Mouse (Mus musculus): Measurements from ENCODE around the gene Stn1.

Stn1 gene

GRCm38 (mm10) chr19:47542441-47542840 is 5.1 kb upstream of the Stn1 start:
- no peak for DNase-seq (ENCODE audit: low spot score)

DNA sequence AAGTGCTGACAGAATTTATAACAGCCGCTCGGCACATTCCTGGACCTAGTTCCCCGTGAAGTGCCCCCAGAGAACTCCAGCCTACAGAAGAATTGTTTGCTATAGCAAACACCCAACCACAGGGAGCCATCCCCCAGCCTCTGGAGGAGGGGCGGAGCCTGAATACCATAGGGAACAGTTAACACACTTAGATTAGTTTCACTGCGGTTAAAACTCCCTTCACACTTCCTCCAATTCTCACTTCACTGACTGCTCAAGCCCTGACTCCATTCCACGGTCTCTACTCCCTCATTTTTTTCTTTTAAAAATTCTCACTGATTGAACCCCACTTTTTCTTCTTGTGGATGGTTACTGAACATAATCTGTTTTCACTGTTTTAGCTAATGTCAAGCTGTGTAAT is 1.5 kb upstream of the Stn1 start:
- DNase-seq (ENCODE audit: low spot score), result no peak

DNA sequence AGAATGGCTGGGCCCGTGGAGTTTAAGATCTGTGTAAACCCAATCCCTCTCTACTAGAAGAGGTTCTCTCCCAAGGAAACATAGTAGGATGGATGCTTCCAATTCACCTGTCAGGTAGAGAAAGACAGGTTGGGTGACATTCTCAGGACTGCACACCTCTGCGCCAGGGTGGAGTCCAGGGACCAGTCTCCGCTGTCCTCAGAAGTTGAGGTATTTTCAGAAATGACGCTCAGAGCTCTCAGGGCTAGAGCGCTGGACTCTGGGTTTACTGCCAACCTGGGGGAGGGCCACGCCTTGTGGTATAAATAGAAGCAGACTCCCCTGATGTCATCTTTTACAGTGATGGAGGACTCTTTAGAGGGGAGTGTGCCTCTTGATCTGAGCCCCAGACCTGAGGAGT is 572 bp upstream of the Stn1 start:
- DNase-seq (ENCODE audit: low spot score), result no peak

DNA sequence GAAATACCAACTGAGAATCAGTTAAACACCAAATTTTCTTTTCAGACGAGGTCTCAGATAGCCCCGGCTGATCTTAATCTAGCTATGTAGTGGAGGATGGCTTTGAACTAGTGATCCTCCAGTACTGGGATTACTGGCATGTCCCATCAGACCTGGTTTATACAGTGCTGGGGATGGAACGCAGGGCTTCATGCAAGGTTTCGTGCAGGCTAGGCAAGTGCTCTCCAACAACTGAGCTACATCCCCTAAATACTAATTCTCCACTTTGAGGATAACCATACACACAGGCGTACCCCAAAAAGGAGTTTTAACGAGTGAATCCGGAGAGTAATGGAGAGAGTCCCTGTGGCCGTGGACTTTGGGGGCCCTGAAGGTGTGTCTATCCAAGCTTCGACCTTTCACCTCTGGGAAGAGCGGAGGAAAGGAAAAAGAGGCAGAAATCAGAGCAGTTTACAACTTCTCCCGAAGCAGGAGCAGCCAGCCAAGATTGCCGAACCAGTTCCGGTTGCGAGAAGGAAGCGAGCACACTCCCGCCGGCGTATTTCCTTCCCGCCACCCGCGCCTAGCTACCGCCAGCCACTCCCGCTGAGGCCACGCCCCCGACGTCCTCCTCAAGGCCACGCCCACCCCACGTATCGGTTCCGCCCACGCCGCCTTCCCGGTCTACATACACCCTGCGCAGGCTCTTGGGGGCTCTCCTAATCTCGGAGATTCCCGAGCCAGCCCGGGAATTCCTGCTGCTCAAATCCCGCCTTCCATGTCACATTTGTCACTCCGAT is 597 bp downstream of the Stn1 start:
- peak; percentile 90 for DNase-seq (ENCODE audit: low spot score)

DNA sequence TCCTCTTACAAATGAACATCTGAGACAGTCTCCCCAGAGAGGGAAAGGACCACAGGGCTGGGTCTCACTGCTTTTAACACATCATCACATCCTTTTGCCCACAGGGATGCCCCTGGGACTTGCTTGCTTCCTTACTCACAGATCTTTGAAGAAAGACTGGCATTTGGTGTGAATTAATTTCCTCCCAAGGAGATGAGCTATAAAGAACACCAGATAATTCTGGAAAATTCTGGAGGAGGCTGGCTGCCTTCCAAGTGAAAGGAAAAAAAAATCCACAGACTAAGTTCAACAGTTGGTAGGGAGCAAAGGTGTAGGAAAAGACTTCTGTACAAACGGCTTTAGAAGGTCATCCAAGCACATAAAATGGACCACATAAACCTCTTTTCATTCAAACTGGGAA is 3.2 kb downstream of the Stn1 start:
- DNase-seq (ENCODE audit: low spot score), result no peak

DNA sequence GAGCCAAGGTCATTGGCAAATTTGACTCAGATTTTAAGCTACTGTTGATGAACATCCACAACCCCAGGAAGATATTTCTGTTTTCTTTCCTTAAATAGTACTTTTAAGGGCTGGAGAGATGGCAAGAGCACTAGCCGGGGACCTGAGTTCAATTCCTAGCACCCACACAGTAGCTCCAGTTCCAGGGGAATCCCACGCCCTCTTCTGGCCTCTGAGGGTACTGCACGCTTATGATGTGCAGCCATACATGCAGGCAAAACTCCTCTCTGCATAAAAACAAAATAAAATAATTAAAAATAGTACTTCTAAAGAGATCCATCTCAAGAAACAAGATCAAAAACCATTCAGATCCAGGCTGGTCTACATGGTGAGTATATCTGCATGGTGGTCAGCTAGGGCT is 4.9 kb downstream of the Stn1 start:
- peak; percentile 42 for DNase-seq (ENCODE audit: low spot score)

- peak; percentile 36 for DNase-seq (ENCODE audit: low spot score)
Observed at GRCm38 (mm10) chr19:47531309-47531708, 6.0 kb downstream of the Stn1 start.

- peak; percentile 20 for DNase-seq (ENCODE audit: low spot score)
Observed at GRCm38 (mm10) chr19:47526239-47526986, 10.9 kb downstream of the Stn1 start.

GRCm38 (mm10) chr19:47524905-47525304 is 12.4 kb downstream of the Stn1 start:
- DNase-seq (ENCODE audit: low spot score), result peak; percentile 57

DNA sequence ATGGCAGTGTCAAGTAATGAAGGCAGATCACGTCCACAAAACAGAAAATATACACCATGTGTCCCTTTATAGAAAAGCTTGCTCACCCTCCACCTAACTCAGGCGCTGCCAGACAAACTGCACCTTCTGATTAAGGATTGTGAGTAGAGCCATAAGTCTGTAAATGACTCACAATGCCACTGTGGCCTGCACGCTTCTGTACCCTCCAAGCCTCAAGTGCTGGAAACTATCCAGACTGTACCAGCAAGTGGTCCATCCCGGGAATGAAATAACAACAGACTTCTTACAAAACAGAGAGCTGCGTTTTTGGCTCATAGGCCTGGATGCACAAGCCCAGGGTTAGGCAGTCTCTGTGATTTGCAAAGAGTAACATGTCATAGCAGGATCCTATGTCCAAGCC is 15.9 kb downstream of the Stn1 start:
- no peak for DNase-seq (ENCODE audit: low spot score)

DNA sequence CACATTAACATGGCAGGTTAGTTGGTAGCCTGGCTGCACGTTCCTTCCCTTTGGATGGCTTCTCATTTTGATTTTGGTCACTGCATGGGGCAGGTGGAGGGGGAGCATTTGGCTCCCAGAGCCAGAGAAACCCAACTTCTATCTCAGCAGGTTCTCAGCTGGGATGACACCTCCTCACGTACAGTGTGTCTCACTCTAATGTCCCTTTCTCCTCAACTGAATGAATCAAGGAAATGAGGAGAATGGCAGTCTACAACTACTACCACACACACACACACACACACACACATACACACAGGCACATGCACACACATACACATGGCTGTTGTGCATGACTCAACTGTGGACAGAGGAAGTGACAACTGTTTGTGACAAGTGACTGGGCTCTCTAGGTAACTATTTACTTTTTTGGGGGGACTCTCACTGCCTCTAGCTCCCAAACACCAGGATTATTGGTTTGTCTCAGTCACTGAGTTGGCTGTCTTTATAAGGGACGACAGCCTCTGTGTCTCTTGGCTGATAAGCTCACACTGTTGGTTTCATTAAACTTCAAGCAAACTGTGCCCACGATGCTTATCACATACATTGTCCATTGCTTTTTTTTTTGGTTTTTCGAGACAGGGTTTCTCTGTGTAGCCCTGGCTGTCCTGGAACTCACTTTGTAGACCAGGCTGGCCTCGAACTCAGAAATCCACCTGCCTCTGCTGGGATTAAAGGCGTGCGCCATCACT is 18.0 kb downstream of the Stn1 start:
- no peak for DNase-seq (ENCODE audit: low spot score)

DNA sequence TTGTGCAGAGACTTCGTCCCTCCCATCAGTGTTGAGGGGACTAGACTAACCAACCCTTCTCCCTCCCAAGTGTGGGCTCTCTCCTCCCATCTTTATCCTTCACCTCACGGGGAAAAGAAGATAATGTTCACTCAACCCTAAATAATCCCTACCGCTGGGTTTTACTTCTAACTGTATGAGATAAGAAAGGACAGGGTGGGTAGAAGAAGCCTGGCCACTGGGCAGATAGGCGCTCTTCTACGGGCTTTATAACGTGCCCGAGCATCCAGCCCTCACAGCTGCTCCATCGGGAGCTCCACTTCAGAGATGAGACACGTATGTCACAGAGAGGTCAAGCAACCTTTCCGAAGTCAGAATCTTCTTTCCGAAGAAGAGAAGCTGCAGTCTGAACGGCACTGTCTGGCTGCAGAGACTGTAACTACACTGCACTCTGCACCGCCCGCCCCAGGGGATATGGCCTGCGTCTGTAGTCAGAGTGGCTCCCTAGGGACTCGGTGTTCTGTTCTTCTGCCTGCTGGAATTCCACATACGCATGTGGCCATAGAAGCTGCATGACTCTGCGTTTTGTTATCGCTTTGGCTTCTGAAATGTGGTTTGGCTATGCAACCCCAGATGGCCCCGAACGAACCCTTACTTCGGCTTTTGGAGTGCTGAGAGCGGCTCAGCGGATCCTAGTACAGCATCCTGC is 18.7 kb downstream of the Stn1 start:
- DNase-seq (ENCODE audit: low spot score), result no peak

DNA sequence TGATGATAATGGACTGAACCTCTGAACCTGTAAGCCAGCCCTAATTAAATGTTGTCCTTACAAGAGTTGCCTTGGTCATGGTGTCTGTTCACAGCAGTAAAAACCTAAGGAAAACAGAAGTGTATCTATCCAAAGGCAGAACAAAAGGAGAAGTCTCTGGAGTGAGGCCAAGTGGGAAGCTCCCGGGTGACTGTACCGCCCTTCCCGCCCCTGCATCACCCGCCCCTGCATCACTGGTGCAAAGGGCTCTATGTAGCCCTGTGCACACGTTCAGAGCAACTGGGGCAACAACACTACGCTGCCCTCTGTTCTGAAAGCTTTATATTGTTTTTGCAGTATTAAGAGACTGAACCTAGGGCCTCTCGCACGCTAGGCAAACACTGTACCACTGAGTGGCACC is 19.7 kb downstream of the Stn1 start:
- no peak for DNase-seq (ENCODE audit: low spot score)

DNA sequence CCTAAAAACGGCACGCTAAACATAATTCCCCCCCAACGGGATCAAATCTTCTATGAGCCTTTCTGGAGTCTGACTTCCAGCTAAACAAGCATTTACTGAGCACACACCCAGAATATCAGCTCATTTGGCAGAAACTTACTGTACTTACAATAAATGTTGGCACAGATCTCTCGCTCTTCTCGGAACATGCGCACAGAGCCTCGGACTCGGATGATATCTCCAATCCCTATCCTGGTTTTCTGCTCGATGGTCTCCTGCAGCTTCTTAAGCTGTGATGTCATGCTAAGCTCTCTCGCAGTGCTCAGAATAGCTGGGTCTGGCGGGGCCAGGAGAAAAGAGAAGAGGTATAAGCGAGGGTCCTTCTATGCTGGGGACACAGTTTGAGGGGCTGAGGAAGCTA is 20.4 kb downstream of the Stn1 start:
- no peak for DNase-seq (ENCODE audit: low spot score)

DNA sequence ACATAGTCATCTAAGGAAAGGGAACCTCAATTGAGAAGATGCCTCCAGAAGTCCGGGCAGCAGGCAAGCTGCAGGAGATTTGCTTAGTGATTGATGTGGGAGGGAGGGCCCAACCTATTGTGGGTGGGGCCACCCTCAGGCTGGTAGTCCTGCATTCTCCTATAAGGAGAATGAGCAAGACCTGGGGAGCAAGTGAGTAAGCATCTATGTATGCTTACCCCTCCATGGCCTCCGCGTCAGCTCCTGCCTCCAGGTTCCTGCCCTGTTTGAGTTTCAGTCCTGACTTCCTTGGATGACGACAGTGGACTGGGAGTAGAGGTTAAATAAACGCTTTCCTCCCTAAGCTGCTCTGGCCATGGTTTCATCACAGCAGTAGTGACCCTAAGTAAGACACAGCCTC is 22.2 kb downstream of the Stn1 start:
- no peak for DNase-seq (ENCODE audit: low spot score)

DNA sequence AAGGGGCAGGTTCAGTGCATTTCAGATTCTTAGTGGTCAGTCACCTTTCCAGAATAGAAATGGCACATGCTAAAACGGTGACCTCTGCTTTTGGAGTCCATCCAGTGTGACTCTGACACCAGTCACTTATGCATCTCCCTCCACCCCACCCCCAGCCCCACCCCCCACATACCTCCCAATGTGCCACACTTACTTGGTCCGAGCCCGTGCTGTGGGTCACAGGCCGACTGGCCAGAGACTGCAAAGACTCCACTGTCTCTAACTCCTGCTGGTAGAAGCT is 23.7 kb downstream of the Stn1 start:
- no peak for DNase-seq (ENCODE audit: low spot score)

- DNase-seq (ENCODE audit: low spot score), result peak; percentile 75
Observed at GRCm38 (mm10) chr19:47512794-47513617, 24.3 kb downstream of the Stn1 start.

- DNase-seq (ENCODE audit: low spot score), result no peak
Observed at GRCm38 (mm10) chr19:47511958-47512357, 25.3 kb downstream of the Stn1 start.

DNA sequence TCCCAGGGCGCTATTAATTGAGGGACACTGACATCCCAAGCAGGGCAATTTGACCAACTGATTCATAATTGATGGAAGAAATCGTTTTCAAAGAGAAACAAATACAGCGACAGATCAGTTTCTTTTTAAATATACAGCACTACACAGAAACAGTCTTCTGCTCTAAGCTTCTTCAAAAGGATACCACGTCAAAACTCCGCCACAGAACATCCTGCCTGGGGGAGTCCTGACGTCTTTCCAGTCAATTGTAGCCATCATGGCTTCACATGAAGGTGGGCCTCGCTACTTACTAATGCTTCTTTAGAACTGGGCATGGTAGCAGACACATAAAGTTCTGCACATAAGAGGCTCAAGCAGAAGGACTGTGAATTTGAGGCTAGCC is 26.0 kb downstream of the Stn1 start:
- peak; percentile 84 for DNase-seq (ENCODE audit: low spot score)

- peak; percentile 78 for DNase-seq (ENCODE audit: low spot score)
Observed at GRCm38 (mm10) chr19:47510473-47511293, 26.6 kb downstream of the Stn1 start.

GRCm38 (mm10) chr19:47510135-47510472 is 27.2 kb downstream of the Stn1 start:
- no peak for DNase-seq (ENCODE audit: low spot score)

Measured in T-cell, adult 2 months (primary cell).